Mouse (Mus musculus) testis, adult 2 months (tissue): ENCODE data around the gene Zkscan14. TPM values are rescaled to one million over a fixed set of nuclear protein-coding genes. Genes with fewer than 3 reads are reported as not detected.

Source experiments
- H3K27ac ChIP-seq: fragments of 200-500 bp; 2 replicates; pipeline ENCODE4 v1.5.1; 2012; ENCODE audit warnings: low read depth, low read length; ENCODE audit not compliant: control insufficient read depth, insufficient read depth
- H3K27me3 ChIP-seq: fragments of 200-500 bp; 2 replicates; pipeline ENCODE4 v1.6.1; 2012; ENCODE audit warnings: mild to moderate bottlenecking, low read length, moderate library complexity; ENCODE audit not compliant: control insufficient read depth, insufficient read depth
- H3K36me3 ChIP-seq: fragments of 200-500 bp; 2 replicates; pipeline ENCODE4 v1.6.1; 2012; ENCODE audit warnings: mild to moderate bottlenecking, low read length; ENCODE audit not compliant: control insufficient read depth, insufficient read depth
- H3K4me1 ChIP-seq: fragments of 200-500 bp; 2 replicates; pipeline ENCODE4 v1.6.1; 2012; ENCODE audit warnings: low read length; ENCODE audit not compliant: control insufficient read depth, insufficient read depth
- H3K4me3 ChIP-seq: fragments of 200-500 bp; 2 replicates; pipeline ENCODE4 v1.5.1; 2012; ENCODE audit warnings: low read depth, mild to moderate bottlenecking, low read length, moderate library complexity, mixed read lengths; ENCODE audit not compliant: control insufficient read depth
- CTCF ChIP-seq: fragments of 200-500 bp; IDR thresholded peaks from 2 replicates; pipeline ENCODE4 v1.5.1; 2012; ENCODE audit warnings: low read depth, mild to moderate bottlenecking, inconsistent platforms, low read length, moderate library complexity; ENCODE audit not compliant: control insufficient read depth, insufficient read depth, insufficient replicate concordance
- POLR2A ChIP-seq: fragments of 200-500 bp; IDR thresholded peaks from 2 replicates; pipeline ENCODE4 v1.6.1; 2012; ENCODE audit warnings: low read depth, mild to moderate bottlenecking, inconsistent platforms, low read length, moderate library complexity; ENCODE audit not compliant: control insufficient read depth
- polyA plus RNA-seq: library from polyadenylated mRNA; depleted of rRNA; stranded (reverse); fragments of >200 nt; gene quantifications from 2 replicates; pipeline ENCODE4 v1.2.3, GENCODE M21; 2012

Gene Zkscan14
- polyA plus RNA-seq, 1 experiment: 3.4 TPM

DNA sequence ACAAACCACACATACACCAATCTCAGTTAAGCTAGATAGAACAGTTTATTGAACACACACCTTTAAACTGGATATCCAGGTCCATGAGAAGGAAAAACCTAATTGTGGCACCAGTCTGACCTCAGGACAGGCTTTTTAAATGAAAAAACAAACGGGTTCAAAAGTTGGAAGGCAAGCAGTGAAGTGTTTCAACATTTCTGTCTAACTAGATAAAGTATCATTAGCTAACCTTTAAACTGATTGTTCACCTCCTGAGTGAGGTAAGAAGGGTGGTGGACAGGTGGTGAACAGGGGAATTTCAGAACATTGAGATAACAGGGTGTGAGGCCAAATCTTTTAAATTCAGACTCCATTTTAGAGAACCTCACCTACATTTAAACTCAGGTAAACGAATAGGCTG, 24.8 kb upstream of the Zkscan14 start:
- Histone ChIP-seq H3K27ac (no peak overlapping the region), H3K4me1 (peaks cover 3% of the 10 kb centered on the region; the same call in 1 of the 2 replicates), H3K36me3 (no peaks in the 10 kb centered on the region), H3K27me3 (no peaks in the 10 kb centered on the region), H3K4me3 (no peak overlapping the region)
- TF ChIP-seq POLR2A (no peak), CTCF (no peak)

DNA sequence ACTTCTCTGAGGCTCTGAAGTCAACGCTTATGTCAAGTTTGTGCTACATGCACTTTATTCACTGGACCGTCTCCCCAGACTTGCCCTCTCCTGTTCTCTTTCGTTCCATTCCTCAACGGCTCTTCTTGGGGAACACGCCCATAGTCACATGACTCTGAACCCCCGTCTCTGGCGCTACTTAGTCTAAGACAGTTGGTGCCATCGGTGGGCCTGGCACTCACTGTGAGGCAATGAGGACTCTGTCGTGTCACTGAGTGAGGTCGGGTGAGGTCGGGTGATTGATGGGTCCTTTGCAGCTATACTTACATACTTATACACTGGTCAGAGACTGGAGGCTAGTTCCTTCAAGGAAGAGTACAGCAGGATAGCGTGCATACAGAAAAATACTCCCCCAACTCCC, 21.7 kb upstream of the Zkscan14 start:
- Histone ChIP-seq H3K4me1 (no peaks in the 10 kb centered on the region), H3K36me3 (no peaks in the 10 kb centered on the region; the same call in none of the 2 replicates), H3K4me3 (no peak overlapping the region), H3K27ac (no peak overlapping the region), H3K27me3 (no peaks in the 10 kb centered on the region)
- TF ChIP-seq POLR2A (no peak), CTCF (no peak)

DNA sequence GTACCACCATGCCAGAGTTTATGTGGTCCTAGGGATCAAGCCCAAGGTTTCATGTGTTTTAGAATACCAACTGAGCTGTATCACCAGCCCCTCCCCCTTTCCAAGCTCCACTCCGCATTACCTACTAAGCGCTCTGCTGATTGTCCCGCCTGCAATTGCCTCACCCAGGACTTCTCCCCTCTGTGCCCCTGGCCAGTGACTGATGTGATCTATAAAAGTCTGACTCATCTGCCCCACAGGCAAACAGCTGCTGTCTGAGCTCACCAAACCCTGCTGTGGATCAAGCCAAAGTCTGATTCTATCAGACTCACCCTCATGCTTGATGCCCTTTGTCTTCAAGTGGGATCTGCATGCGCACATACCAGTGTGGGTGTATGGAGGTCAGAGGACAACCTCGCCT, 21.2 kb upstream of the Zkscan14 start:
- no peaks in the 10 kb centered on the region for H3K27me3 ChIP-seq
- no peaks in the 10 kb centered on the region; the same call in none of the 2 replicates for H3K36me3 ChIP-seq
- no peak overlapping the region for H3K4me3 ChIP-seq
- H3K27ac ChIP-seq: no peak overlapping the region
- TF ChIP-seq CTCF (no peak), POLR2A (no peak)
- no peaks in the 10 kb centered on the region for H3K4me1 ChIP-seq

DNA sequence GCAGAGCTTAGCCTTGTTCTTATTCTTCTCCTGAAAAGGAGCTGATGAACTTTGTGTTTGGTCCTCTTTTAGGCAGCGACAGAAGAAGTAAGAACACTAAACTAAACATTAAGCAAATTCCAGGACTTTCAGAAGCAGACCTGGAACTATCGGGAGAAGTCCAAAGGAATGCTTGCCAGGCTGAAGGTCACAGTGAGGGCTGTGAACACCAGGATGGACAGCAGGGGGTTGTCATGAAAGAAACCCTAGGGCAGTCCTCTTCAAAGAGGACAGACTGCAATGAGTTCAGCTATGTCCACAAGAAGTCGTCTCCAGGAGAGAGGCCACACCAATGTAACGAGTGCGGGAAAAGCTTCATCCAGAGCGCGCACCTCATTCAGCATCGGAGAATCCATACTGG, 18.3 kb upstream of the Zkscan14 start:
- Histone ChIP-seq H3K4me1 (no peaks in the 10 kb centered on the region), H3K27me3 (no peaks in the 10 kb centered on the region), H3K27ac (no peak overlapping the region), H3K4me3 (no peak overlapping the region), H3K36me3 (peaks cover 2% of the 10 kb centered on the region)
- no peak for TF ChIP-seq POLR2A
- TF ChIP-seq CTCF: no peak

DNA sequence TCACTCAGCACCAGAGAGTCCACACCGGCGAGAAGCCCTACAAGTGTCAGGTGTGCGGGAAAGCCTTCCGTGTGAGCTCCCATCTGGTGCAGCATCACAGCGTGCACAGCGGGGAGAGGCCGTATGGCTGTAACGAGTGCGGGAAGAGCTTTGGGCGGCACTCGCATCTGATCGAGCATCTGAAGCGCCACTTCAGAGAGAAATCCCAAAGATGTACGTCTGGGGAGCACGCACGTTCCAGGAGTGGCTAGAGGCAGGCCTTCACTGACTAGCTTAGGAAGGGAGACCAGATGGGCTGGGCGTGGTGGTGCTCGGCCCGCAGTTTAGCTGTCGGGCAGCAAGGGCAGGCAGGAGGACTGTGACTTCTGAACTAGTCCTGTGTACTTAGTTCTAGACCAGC, 17.0 kb upstream of the Zkscan14 start:
- H3K4me3 ChIP-seq: peak overlapping the region; percentile 37

DNA sequence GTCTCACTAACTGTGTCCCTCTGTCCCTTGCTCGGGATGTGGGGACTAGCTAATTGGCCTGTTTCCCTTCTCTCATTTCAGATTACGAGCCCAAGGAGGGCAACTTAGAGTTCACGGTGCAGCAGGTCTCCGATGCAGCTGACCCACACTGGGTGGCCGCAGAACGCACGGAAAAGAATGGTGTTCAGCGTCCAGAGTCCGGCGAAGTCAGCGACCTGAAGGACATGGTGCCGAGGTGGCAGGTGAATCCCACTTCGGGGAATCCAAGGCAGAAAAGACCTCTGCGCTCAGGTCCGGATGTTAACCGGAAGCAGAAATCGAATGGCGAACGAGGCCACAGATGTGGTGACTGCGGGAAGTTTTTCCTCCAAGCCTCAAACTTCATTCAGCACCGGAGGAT, 16.5 kb upstream of the Zkscan14 start:
- peaks cover 2% of the 10 kb centered on the region for H3K36me3 ChIP-seq
- no peaks in the 10 kb centered on the region for H3K4me1 ChIP-seq
- TF ChIP-seq CTCF (no peak), POLR2A (no peak)
- H3K4me3 ChIP-seq: peak overlapping the region; percentile 37
- no peak overlapping the region for H3K27ac ChIP-seq
- no peaks in the 10 kb centered on the region for H3K27me3 ChIP-seq

More for the DNA sequence above, 17.0 kb upstream of the Zkscan14 start:
- Histone ChIP-seq H3K4me1 (no peaks in the 10 kb centered on the region), H3K27ac (no peak overlapping the region), H3K27me3 (no peaks in the 10 kb centered on the region), H3K36me3 (peaks cover 2% of the 10 kb centered on the region)
- TF ChIP-seq POLR2A (no peak), CTCF (no peak)

DNA sequence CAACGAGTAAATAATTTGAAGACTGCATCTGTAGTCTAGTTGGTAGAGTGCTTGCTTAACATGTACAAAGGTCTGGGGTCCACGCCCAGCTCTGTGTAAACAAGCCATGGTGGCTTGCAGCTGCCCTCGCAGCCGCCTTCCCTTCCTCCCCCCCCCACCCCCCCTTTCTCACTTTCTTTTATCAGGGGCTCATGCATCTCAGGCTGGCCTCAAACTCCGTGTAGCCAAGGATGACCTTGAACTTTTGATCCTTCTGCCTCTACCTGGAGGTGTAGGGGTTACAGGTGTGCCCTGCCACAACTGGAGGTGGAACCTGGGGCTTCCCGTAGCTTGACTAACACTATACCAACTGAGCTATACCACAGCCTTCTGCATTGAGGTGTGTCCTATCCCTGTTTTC, 16.1 kb upstream of the Zkscan14 start:
- Histone ChIP-seq H3K4me1 (no peaks in the 10 kb centered on the region), H3K27ac (no peak overlapping the region), H3K36me3 (peaks cover 2% of the 10 kb centered on the region), H3K4me3 (no peak overlapping the region), H3K27me3 (no peaks in the 10 kb centered on the region)
- TF ChIP-seq CTCF (no peak), POLR2A (no peak)

DNA sequence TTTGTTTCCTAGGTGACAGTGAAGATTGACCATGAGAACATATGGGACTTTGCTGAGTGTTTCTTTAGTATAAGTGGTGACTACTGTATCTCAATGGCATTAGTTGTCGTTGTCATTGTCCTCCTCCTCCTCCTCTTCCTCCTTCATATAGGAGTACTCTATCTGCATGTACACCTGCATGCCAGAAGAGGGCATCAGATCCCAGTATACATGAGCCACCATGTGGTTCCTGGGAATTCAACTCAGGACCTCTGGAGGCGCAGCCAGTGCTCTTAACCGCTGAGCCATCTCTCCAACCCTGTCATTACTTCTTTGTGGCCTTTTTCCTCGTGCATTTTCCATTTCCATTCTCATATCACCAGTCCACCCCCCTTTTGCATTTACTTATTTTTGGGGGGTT, 13.0 kb upstream of the Zkscan14 start:
- H3K4me1 ChIP-seq: no peaks in the 10 kb centered on the region
- H3K27ac ChIP-seq: no peak overlapping the region
- H3K27me3 ChIP-seq: no peaks in the 10 kb centered on the region
- H3K4me3 ChIP-seq: no peak overlapping the region
- TF ChIP-seq CTCF: no peak
- no peak for TF ChIP-seq POLR2A
- peaks cover 2% of the 10 kb centered on the region; the same call in 1 of the 2 replicates for H3K36me3 ChIP-seq
